Mouse (Mus musculus): ENCODE measurements around the gene Yme1l1. TPM values are rescaled to one million over a fixed set of nuclear protein-coding genes. Genes with fewer than 3 reads are reported as not detected.

Yme1l1 gene
- polyA plus RNA-seq, 1 experiment from 2014 or later, result 75.9 TPM

DNA sequence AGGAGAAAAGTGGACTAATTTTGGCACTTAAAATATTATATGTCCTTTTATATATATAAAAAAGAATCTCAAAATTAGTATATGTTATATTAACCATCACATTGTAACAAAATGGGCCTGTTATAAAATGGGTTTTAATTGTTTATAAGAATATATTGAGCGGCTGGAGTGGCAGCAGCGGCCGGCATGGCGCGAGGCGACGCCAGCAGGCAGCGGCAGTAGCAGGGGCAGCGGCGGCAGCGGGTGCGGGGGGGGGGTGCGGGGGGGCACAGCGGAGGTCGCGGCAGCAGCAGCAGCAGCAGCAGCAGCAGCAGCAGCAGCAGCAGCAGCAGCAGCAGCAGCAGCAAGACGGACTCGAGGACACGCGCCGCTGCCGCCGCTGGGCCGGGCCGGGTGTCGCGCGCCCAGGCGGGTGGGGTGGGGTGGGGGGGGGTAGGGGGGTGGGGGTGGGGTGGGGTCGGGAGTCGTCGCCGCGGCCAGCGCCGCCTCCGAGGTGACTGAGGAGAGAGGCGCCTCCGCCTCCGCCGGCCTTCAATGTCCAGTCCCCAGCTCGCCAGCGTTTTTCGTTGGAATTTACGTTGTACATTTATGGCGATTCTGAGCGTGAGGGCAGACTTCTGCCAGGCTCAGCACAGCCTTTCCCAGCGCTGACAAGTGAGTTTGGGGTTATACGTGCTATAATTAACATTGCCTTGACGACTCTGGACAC is 78.0 kb downstream of the Yme1l1 start:
- WGBS, result under 1% methylated on average over 26 of the region's 50 CpGs
- H3K27me3 ChIP-seq, result no peaks in the 10 kb centered on the region
- H3K4me2 ChIP-seq (replicated peaks), result peak overlapping the region; percentile 61
- H3K4me3 ChIP-seq (replicated peaks), result peak overlapping the region; percentile 49
- peak overlapping the region; percentile 58 for H3K9ac ChIP-seq (replicated peaks)
- ATAC-seq, result peak; percentile 91
- no peaks in the 10 kb centered on the region for H3K36me3 ChIP-seq
- H3K9me3 ChIP-seq, result no peaks in the 10 kb centered on the region
- H3K27ac ChIP-seq, result no peak overlapping the region
- H3K4me1 ChIP-seq (replicated peaks), result no peaks in the 10 kb centered on the region

Other genes starting within 250 kb of the Yme1l1 start
- 51.7 and 51.9 TPM in 2 replicates for gene Abi1, start 116.1 kb upstream of the Yme1l1 start, polyA plus RNA-seq (2015; fragmentation: Nextera tagmentation; extraction: Ambion mirVana)
- 80.1 and 81.0 TPM in 2 replicates for gene Acbd5, start 88.2 kb upstream of the Yme1l1 start, polyA plus RNA-seq (2015; fragmentation: Nextera tagmentation; extraction: Ambion mirVana)
- gene Mastl, start 345 bp upstream of the Yme1l1 start, polyA plus RNA-seq (2015; fragmentation: Nextera tagmentation; extraction: Ambion mirVana), result 3.8 and 5.3 TPM in 2 replicates
- gene 4931423N10Rik, start 51.1 kb downstream of the Yme1l1 start, polyA plus RNA-seq (2015; fragmentation: Nextera tagmentation; extraction: Ambion mirVana), result 0.18 TPM in 1 of 2 replicates, not detected in the other
- 0.19 and 0.40 TPM in 2 replicates for gene Nxph2, start 164.9 kb downstream of the Yme1l1 start, polyA plus RNA-seq (2015; fragmentation: Nextera tagmentation; extraction: Ambion mirVana)

All from midbrain, embryonic 13.5 days (tissue).